Mouse (Mus musculus): ENCODE results near the gene Ubxn4. TPM values are rescaled to one million over a fixed set of nuclear protein-coding genes. Genes with fewer than 3 reads are reported as not detected.
"Not testable (repeated sequence)": the region's sequence is repeated elsewhere in the genome, so short reads cannot be mapped to it uniquely, and the experiment has no call there.

Ubxn4 gene
- 38.2 and 40.5 TPM in 2 replicates for polyA plus RNA-seq (2012; rRNA removed)

- TF ChIP-seq POLR2A (IDR thresholded peaks at IDR 0.05; ENCODE audit: extremely low read depth, insufficient read depth, low read length) (no peak), CTCF (IDR thresholded peaks at IDR 0.05; ENCODE audit: extremely low read depth, insufficient read depth, low read length) (no peak)
- peak within 1 kb of the TSS; percentile 46 for H3K27ac ChIP-seq (ENCODE audit: insufficient read depth, low read length)
- peak within 1 kb of the TSS; percentile 64 for H3K4me3 ChIP-seq (ENCODE audit: insufficient read depth, low read length)
- H3K4me1 ChIP-seq (ENCODE audit: control insufficient read depth, insufficient read depth, low read length): no peaks in the 10 kb centered on the region
Measured at GRCm38 (mm10) chr1:128243627-128243995, at the start of gene Ubxn4. Ubxn4 (plus strand) TSS chr1:128243964.

- 0 out of 2 replicates have a peak, but pooled peaks cover 2% of the 10 kb centered on the region for H3K4me1 ChIP-seq (ENCODE audit: control insufficient read depth, insufficient read depth, low read length)
- TF ChIP-seq CTCF (IDR thresholded peaks at IDR 0.05; ENCODE audit: extremely low read depth, insufficient read depth, low read length) (no peak), POLR2A (IDR thresholded peaks at IDR 0.05; ENCODE audit: extremely low read depth, insufficient read depth, low read length) (no peak)
- no peak overlapping the region for H3K27ac ChIP-seq (ENCODE audit: insufficient read depth, low read length)
Measured at GRCm38 (mm10) chr1:128194011-128194410, 49.8 kb upstream of the Ubxn4 start.

GRCm38 (mm10) chr1:128197353-128197752 is 46.4 kb upstream of the Ubxn4 start:
- Histone ChIP-seq H3K4me3 (ENCODE audit: insufficient read depth, low read length) (no peak overlapping the region), H3K27ac (ENCODE audit: insufficient read depth, low read length) (no peak overlapping the region), H3K4me1 (ENCODE audit: control insufficient read depth, insufficient read depth, low read length) (no peaks in the 10 kb centered on the region; the same call in 1 of the 2 replicates)
- TF ChIP-seq POLR2A (IDR thresholded peaks at IDR 0.05; ENCODE audit: extremely low read depth, insufficient read depth, low read length): no peak
- TF ChIP-seq CTCF (IDR thresholded peaks at IDR 0.05; ENCODE audit: extremely low read depth, insufficient read depth, low read length): no peak

More at GRCm38 (mm10) chr1:128194011-128194410, 49.8 kb upstream of the Ubxn4 start:
- H3K4me3 ChIP-seq (ENCODE audit: insufficient read depth, low read length): no peak overlapping the region

- H3K4me3 ChIP-seq (ENCODE audit: insufficient read depth, low read length): no peak overlapping the region
- no peak overlapping the region for H3K27ac ChIP-seq (ENCODE audit: insufficient read depth, low read length)
- H3K4me1 ChIP-seq (ENCODE audit: control insufficient read depth, insufficient read depth, low read length): no peaks in the 10 kb centered on the region
- no peak for TF ChIP-seq POLR2A (IDR thresholded peaks at IDR 0.05; ENCODE audit: extremely low read depth, insufficient read depth, low read length)
- no peak for TF ChIP-seq CTCF (IDR thresholded peaks at IDR 0.05; ENCODE audit: extremely low read depth, insufficient read depth, low read length)
Measured at GRCm38 (mm10) chr1:128213261-128213660, 30.5 kb upstream of the Ubxn4 start.

- TF ChIP-seq POLR2A (IDR thresholded peaks at IDR 0.05; ENCODE audit: extremely low read depth, insufficient read depth, low read length) (no peak), CTCF (IDR thresholded peaks at IDR 0.05; ENCODE audit: extremely low read depth, insufficient read depth, low read length) (no peak)
- no peaks in the 10 kb centered on the region for H3K4me1 ChIP-seq (ENCODE audit: control insufficient read depth, insufficient read depth, low read length)
- no peak overlapping the region for H3K4me3 ChIP-seq (ENCODE audit: insufficient read depth, low read length)
- H3K27ac ChIP-seq (ENCODE audit: insufficient read depth, low read length): no peak overlapping the region
Measured at GRCm38 (mm10) chr1:128221886-128222285, 21.9 kb upstream of the Ubxn4 start.

- no peaks in the 10 kb centered on the region for H3K4me1 ChIP-seq (ENCODE audit: control insufficient read depth, insufficient read depth, low read length)
- no peak overlapping the region for H3K27ac ChIP-seq (ENCODE audit: insufficient read depth, low read length)
- TF ChIP-seq POLR2A (IDR thresholded peaks at IDR 0.05; ENCODE audit: extremely low read depth, insufficient read depth, low read length) (no peak), CTCF (IDR thresholded peaks at IDR 0.05; ENCODE audit: extremely low read depth, insufficient read depth, low read length) (0 out of 2 replicates have a peak, but pooled peaks have one; percentile 27)
- no peak overlapping the region for H3K4me3 ChIP-seq (ENCODE audit: insufficient read depth, low read length)
Measured at GRCm38 (mm10) chr1:128223304-128223703, 20.5 kb upstream of the Ubxn4 start.

GRCm38 (mm10) chr1:128235181-128235580 is 8.6 kb upstream of the Ubxn4 start:
- Histone ChIP-seq H3K27ac (ENCODE audit: insufficient read depth, low read length) (no peak overlapping the region), H3K4me1 (ENCODE audit: control insufficient read depth, insufficient read depth, low read length) (no peaks in the 10 kb centered on the region), H3K4me3 (ENCODE audit: insufficient read depth, low read length) (no peak overlapping the region)
- TF ChIP-seq CTCF (IDR thresholded peaks at IDR 0.05; ENCODE audit: extremely low read depth, insufficient read depth, low read length) (no peak), POLR2A (IDR thresholded peaks at IDR 0.05; ENCODE audit: extremely low read depth, insufficient read depth, low read length) (no peak)

- peak overlapping the region; percentile 46 for H3K27ac ChIP-seq (ENCODE audit: insufficient read depth, low read length)
- TF ChIP-seq CTCF (IDR thresholded peaks at IDR 0.05; ENCODE audit: extremely low read depth, insufficient read depth, low read length) (no peak), POLR2A (IDR thresholded peaks at IDR 0.05; ENCODE audit: extremely low read depth, insufficient read depth, low read length) (peak; percentile 48; the same call in 1 of the 2 replicates)
- H3K4me3 ChIP-seq (ENCODE audit: insufficient read depth, low read length): peak overlapping the region; percentile 64
- no peaks in the 10 kb centered on the region for H3K4me1 ChIP-seq (ENCODE audit: control insufficient read depth, insufficient read depth, low read length)
Measured at GRCm38 (mm10) chr1:128243996-128244726, 397 bp downstream of the Ubxn4 start.

- no peak overlapping the region for H3K27ac ChIP-seq (ENCODE audit: insufficient read depth, low read length)
- no peaks in the 10 kb centered on the region for H3K4me1 ChIP-seq (ENCODE audit: control insufficient read depth, insufficient read depth, low read length)
- H3K4me3 ChIP-seq (ENCODE audit: insufficient read depth, low read length): peak overlapping the region; percentile 64
- no peak for TF ChIP-seq CTCF (IDR thresholded peaks at IDR 0.05; ENCODE audit: extremely low read depth, insufficient read depth, low read length)
- TF ChIP-seq POLR2A (IDR thresholded peaks at IDR 0.05; ENCODE audit: extremely low read depth, insufficient read depth, low read length): no peak
Measured at GRCm38 (mm10) chr1:128244727-128245355, 1.1 kb downstream of the Ubxn4 start.

- H3K4me3 ChIP-seq (ENCODE audit: insufficient read depth, low read length); H3K4me1 ChIP-seq (ENCODE audit: control insufficient read depth, insufficient read depth, low read length); H3K27ac ChIP-seq (ENCODE audit: insufficient read depth, low read length): not testable (repeated sequence)
Measured at GRCm38 (mm10) chr1:128267061-128267460, 23.3 kb downstream of the Ubxn4 start.

Data from cortical plate, adult 2 months (tissue).